Mouse (Mus musculus) brain, embryonic 14.5 days (tissue): Measurements from ENCODE around the gene Usp44.

ENCODE experiments used
- CTCF ChIP-seq: fragments of 200-500 bp; IDR thresholded peaks from 2 replicates; pipeline ENCODE4 v1.5.1; 2012; ENCODE audit warnings: inconsistent platforms, mild to moderate bottlenecking, moderate library complexity, borderline replicate concordance; ENCODE audit not compliant: insufficient read depth, insufficient read length; ENCODE audit errors: extremely low read depth
- POLR2A ChIP-seq: fragments of 200-500 bp; IDR thresholded peaks from 2 replicates; pipeline ENCODE4 v1.6.1; 2012; ENCODE audit warnings: mild to moderate bottlenecking, inconsistent platforms, borderline replicate concordance; ENCODE audit not compliant: poor library complexity, insufficient read depth, insufficient read length, severe bottlenecking; ENCODE audit errors: extremely low read depth

DNA sequence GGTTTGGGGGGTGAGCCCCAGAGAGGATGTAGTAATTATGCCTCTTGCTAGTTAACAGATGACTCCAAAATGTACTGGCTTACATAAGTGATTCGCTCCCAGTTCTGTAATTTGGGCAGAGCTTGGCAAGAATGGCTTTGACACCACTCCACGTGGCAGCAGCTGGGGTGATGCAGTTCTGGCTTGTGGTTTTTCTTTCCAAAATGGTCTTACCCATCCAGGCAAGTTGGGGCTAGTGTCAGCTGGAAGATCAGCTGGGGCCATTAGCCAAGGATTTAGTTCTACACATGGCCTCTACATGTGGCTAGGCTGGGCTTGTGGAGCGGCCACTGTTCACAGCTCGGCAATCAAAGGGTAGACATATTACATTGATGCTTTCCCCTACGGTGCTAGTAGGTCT lies 30.5 kb upstream of the Usp44 start:
- TF ChIP-seq CTCF = no peak
- TF ChIP-seq POLR2A = no peak
